Mouse (Mus musculus) lung, embryonic 16.5 days (tissue): ENCODE measurements at regions not wholly inside any gene's neighbourhood (a gene's known extent, or its start where the extent isn't known, plus 50 kb on each side); places are given as distances from the start of the nearest gene placed in this dataset.

Experiments used
- ATAC-seq: fragments of 200-750 bp; cut with Nextera tagmentation; 2 replicates; pipeline ENCODE4 v1.8.0; 2017; ENCODE audit warnings: low read depth, mild to moderate bottlenecking, moderate library complexity
- H3K27ac ChIP-seq: fragments of 300-500 bp; sonication (generic); 2 replicates; pipeline ENCODE4 v1.5.1; 2014; ENCODE audit warnings: mild to moderate bottlenecking, control low read depth, low read length
- H3K27me3 ChIP-seq: fragments of 300-500 bp; sonication (generic); 2 replicates; pipeline ENCODE4 v1.6.1; 2014; ENCODE audit warnings: low read depth, low read length, mixed read lengths; ENCODE audit not compliant: control insufficient read depth, insufficient read depth
- H3K36me3 ChIP-seq: fragments of 300-500 bp; sonication (generic); 2 replicates; pipeline ENCODE4 v1.6.1; 2014; ENCODE audit warnings: low read length; ENCODE audit not compliant: control insufficient read depth, insufficient read depth
- H3K4me1 ChIP-seq: fragments of 300-500 bp; sonication (generic); replicated peaks from 2 replicates; pipeline ENCODE4 v1.6.1; 2014; ENCODE audit warnings: low read length, mixed read lengths; ENCODE audit not compliant: control insufficient read depth, insufficient read depth
- H3K4me2 ChIP-seq: fragments of 300-500 bp; sonication (generic); 2 replicates; pipeline ENCODE4 v1.6.1; 2014; ENCODE audit warnings: low read depth, low read length, control low read depth
- H3K4me3 ChIP-seq: fragments of 300-500 bp; sonication (generic); 2 replicates; pipeline ENCODE4 v1.5.1; 2014; ENCODE audit warnings: mild to moderate bottlenecking, low read length, control low read depth
- H3K9ac ChIP-seq: fragments of 300-500 bp; sonication (generic); 2 replicates; pipeline ENCODE4 v1.6.1; 2014; ENCODE audit warnings: low read length, control low read depth
- H3K9me3 ChIP-seq: fragments of 300-500 bp; sonication (generic); 2 replicates; pipeline ENCODE4 v1.6.1; 2016; ENCODE audit warnings: low read length; ENCODE audit not compliant: control insufficient read depth
- WGBS: fragments of 180-500 bp; shearing (Covaris S2); extraction: QIAGEN DNeasy Blood & Tissue Kit; methylation state at CpG from one replicate; pipeline ENCODE4 v1.1.7; 2014; 5-methylcytosine and 5-hydroxymethylcytosine counted together

DNA sequence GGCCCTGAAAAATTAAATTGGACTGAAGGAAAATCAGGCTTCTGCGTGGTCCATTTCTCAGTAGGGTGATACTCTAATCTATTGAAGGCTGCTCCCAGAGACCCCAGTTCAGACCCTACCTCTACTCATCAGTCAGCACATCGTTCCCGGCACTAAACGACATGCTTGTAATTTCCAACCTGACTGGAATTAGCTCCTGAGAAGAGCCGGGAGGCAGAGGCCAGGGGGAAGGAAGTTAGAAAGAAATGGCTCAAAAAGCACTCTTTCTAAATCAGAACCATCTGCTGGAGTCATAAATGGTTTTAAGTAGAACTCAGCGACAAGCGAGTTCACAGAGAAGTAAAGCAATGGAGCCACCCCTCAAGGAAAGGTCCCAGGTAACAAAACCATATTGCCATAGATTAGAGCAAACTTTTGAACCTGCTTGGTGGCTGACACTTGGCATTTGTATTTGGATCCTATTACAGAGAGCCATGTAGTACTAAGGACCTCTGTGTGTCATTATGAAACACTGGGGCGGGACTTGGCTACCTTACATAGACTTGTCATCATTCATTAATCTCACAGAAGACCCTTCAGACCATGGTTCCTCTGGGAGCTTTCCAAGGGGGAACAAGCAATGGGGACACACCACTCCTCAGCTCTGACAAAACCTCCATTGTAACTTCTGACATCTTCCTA is 189.3 kb upstream of the BC052040 start:
- H3K9ac ChIP-seq: no peak overlapping the region
- H3K27me3 ChIP-seq: no peaks in the 10 kb centered on the region
- no peak overlapping the region for H3K4me3 ChIP-seq
- H3K4me2 ChIP-seq: no peak overlapping the region
- H3K4me1 ChIP-seq: peaks cover 4% of the 10 kb centered on the region; the same call in 1 of the 2 replicates
- H3K27ac ChIP-seq: no peak overlapping the region; the same call in 1 of the 2 replicates
- no peaks in the 10 kb centered on the region for H3K36me3 ChIP-seq
- WGBS: 51% methylated on average over 8 of the region's 8 CpGs
- H3K9me3 ChIP-seq: no peaks in the 10 kb centered on the region
- ATAC-seq: peak; percentile 64

GRCm38 (mm10) chr2:115394091-115394490 is 187.4 kb upstream of the BC052040 start:
- WGBS: 43% methylated on average over 4 of the region's 4 CpGs
- no peaks in the 10 kb centered on the region for H3K27me3 ChIP-seq
- no peak overlapping the region for H3K4me3 ChIP-seq
- H3K27ac ChIP-seq: no peak overlapping the region
- no peaks in the 10 kb centered on the region for H3K9me3 ChIP-seq
- peaks cover 4% of the 10 kb centered on the region; the same call in 1 of the 2 replicates for H3K4me1 ChIP-seq
- no peaks in the 10 kb centered on the region for H3K36me3 ChIP-seq
- no peak overlapping the region for H3K4me2 ChIP-seq
- ATAC-seq: no peak
- no peak overlapping the region for H3K9ac ChIP-seq

- WGBS: 83% methylated on average over 4 of the region's 4 CpGs
- H3K4me1 ChIP-seq: no peaks in the 10 kb centered on the region
- no peak for ATAC-seq
- H3K9ac ChIP-seq: no peak overlapping the region
- no peaks in the 10 kb centered on the region for H3K27me3 ChIP-seq
- no peaks in the 10 kb centered on the region for H3K9me3 ChIP-seq
- no peak overlapping the region for H3K4me3 ChIP-seq
- no peak overlapping the region for H3K27ac ChIP-seq
- no peaks in the 10 kb centered on the region for H3K36me3 ChIP-seq
- no peak overlapping the region for H3K4me2 ChIP-seq
Measured at GRCm38 (mm10) chr2:115398550-115398949, 183.0 kb upstream of the BC052040 start.

DNA sequence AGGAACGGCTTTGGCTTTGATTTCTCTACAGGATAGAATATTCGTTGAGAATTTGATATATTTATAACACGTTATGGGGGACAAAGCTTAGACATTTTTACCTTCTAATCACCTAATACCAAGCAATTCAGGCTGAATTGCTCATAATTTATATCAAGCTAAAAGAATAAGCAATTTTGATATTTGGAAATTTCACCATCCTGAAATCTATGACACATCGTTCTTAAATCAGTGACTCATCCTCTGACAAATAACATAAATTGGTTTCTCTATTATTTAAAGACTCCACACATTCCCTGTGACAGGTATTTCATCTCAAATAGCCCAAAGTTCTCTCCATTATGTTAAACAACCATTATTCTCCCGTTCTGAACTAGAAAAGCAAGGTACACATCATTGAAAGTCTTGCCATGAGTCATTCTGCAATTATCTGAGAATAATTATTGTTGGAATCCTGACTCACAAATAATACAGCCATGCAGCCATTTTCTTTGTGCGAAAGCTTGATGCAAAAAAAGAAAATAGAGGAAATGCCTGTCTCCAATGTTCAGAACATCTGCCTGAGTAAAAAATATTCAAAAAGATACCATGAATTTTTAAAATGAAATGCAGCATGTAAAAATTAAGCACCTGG is 182.3 kb upstream of the BC052040 start:
- H3K4me1 ChIP-seq: no peaks in the 10 kb centered on the region
- H3K4me3 ChIP-seq: no peak overlapping the region
- WGBS: 84% methylated on average over 6 of the region's 6 CpGs
- H3K9ac ChIP-seq: no peak overlapping the region
- no peaks in the 10 kb centered on the region for H3K9me3 ChIP-seq
- H3K4me2 ChIP-seq: no peak overlapping the region
- no peak for ATAC-seq
- no peaks in the 10 kb centered on the region for H3K27me3 ChIP-seq
- no peaks in the 10 kb centered on the region for H3K36me3 ChIP-seq
- H3K27ac ChIP-seq: no peak overlapping the region

GRCm38 (mm10) chr2:115399987-115400550 is 181.4 kb upstream of the BC052040 start:
- Histone ChIP-seq H3K9ac (no peak overlapping the region), H3K4me1 (no peaks in the 10 kb centered on the region), H3K27ac (no peak overlapping the region), H3K9me3 (no peaks in the 10 kb centered on the region), H3K4me3 (no peak overlapping the region), H3K27me3 (no peaks in the 10 kb centered on the region), H3K36me3 (no peaks in the 10 kb centered on the region), H3K4me2 (no peak overlapping the region)
- ATAC-seq: no peak
- 87% methylated on average over 10 of the region's 10 CpGs for WGBS

- H3K4me2 ChIP-seq: no peak overlapping the region
- H3K4me3 ChIP-seq: no peak overlapping the region
- H3K27me3 ChIP-seq: no peaks in the 10 kb centered on the region
- 34% methylated on average over 2 of the region's 2 CpGs for WGBS
- no peak overlapping the region for H3K9ac ChIP-seq
- H3K36me3 ChIP-seq: no peaks in the 10 kb centered on the region
- no peak overlapping the region for H3K27ac ChIP-seq
- no peaks in the 10 kb centered on the region for H3K4me1 ChIP-seq
- H3K9me3 ChIP-seq: no peaks in the 10 kb centered on the region
- ATAC-seq: no peak
Measured at GRCm38 (mm10) chr2:115402246-115402645, 179.3 kb upstream of the BC052040 start.

- ATAC-seq: no peak; the same call in 1 of the 2 replicates
- H3K9ac ChIP-seq: no peak overlapping the region
- no peaks in the 10 kb centered on the region for H3K27me3 ChIP-seq
- H3K27ac ChIP-seq: no peak overlapping the region
- H3K9me3 ChIP-seq: no peaks in the 10 kb centered on the region
- H3K4me2 ChIP-seq: no peak overlapping the region
- WGBS: 17% methylated on average over 2 of the region's 2 CpGs
- H3K4me1 ChIP-seq: no peaks in the 10 kb centered on the region
- no peak overlapping the region for H3K4me3 ChIP-seq
- no peaks in the 10 kb centered on the region for H3K36me3 ChIP-seq
Measured at GRCm38 (mm10) chr2:115432476-115432875, 149.0 kb upstream of the BC052040 start.

- no peak for ATAC-seq
- Histone ChIP-seq H3K4me2 (no peak overlapping the region), H3K9me3 (no peaks in the 10 kb centered on the region), H3K27ac (no peak overlapping the region), H3K36me3 (no peaks in the 10 kb centered on the region), H3K4me3 (no peak overlapping the region), H3K9ac (no peak overlapping the region), H3K27me3 (no peaks in the 10 kb centered on the region), H3K4me1 (no peaks in the 10 kb centered on the region)
- 0% methylated on average over 1 of the region's 1 CpGs for WGBS
Measured at GRCm38 (mm10) chr2:115441100-115441499, 140.4 kb upstream of the BC052040 start.

DNA sequence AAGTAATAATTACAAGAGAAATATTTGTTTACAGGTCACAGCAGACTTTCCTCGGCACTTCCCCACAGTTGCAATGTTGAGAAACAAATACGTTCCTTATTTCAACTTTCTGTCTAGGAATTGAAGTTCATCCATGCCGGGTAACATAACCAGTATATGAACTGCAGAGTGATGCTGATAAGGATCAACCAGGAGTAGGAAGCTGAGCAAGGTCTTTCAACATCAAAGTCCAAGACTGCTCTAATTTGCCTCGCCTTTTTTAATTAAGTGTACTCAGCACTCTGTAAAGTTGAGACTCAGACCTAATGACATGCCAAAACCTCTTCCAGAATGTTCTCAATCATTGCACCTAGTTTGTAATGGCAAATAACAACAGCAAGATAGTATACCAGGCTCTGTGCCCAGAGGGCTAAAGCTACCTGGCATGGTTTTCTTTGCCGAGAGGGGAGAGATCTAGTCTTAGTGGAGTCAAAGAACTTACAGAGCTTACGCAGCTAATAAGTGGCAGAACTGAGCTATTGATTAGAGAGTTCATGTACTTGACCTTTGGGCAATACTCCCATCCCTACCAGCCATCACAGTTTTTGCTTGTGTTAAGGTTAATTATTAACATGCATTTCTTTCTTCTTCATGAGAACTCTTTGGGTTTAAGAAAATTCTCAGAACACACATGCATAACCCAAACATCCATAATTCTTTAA is 131.6 kb upstream of the BC052040 start:
- no peak overlapping the region for H3K4me2 ChIP-seq
- no peak for ATAC-seq
- WGBS: 65% methylated on average over 6 of the region's 6 CpGs
- H3K4me1 ChIP-seq: no peaks in the 10 kb centered on the region
- H3K36me3 ChIP-seq: no peaks in the 10 kb centered on the region
- no peaks in the 10 kb centered on the region for H3K9me3 ChIP-seq
- no peak overlapping the region for H3K9ac ChIP-seq
- no peak overlapping the region for H3K4me3 ChIP-seq
- H3K27ac ChIP-seq: no peak overlapping the region
- H3K27me3 ChIP-seq: no peaks in the 10 kb centered on the region
